In genomic region chr17:48545223-48545943, GRCm38 (mm10) we compare ENCODE assay signal across 9 mouse cellular contexts.
DNase-seq lines count a peak whose midpoint lies in the region; ATAC-seq and TF ChIP-seq lines count a peak whose summit lies in the region.
"Had no signal": no experiment of that assay in that cellular context is flagged by ENCODE, and none has a peak within 500 bp of the region (broad histone marks: within the 10 kb centered on the region; RNA-seq: fewer than 3 reads in every experiment).

No protein-coding gene starts in this region.

- peak; percentile 40; the same call in 1 of the 2 replicates for ATAC-seq in intestine, embryonic 14.5 days (replicated peaks; ENCODE audit: low FRiP score, low TSS enrichment, low read depth)
- peak; percentile 73 for ATAC-seq in neural tube, embryonic 15.5 days (ENCODE audit: low FRiP score)
- no peak for ATAC-seq in activated CD4-positive, CD25-positive, alpha-beta regulatory T cell, adult 4 months
- no peak for ATAC-seq in CD4-positive, CD25-positive, alpha-beta regulatory T cell, adult 4 months
- ATAC-seq: Patski had no signal

- no peak for TF ChIP-seq POLR2A in testis, adult 2 months (IDR thresholded peaks at IDR 0.05; ENCODE audit: control insufficient read depth, low read depth, low read length)

- H3K4me1 ChIP-seq in testis, adult 2 months (ENCODE audit: control insufficient read depth, insufficient read depth, low read length), result peaks cover 5% of the 10 kb centered on the region
- H3K4me1 ChIP-seq in intestine, embryonic 14.5 days (replicated peaks; ENCODE audit: control insufficient read depth, insufficient read depth, low read length), result peaks cover 11% of the 10 kb centered on the region
- H3K4me1 ChIP-seq in neural tube, embryonic 15.5 days, result peaks cover 16% of the 10 kb centered on the region

- TF ChIP-seq CTCF in testis, adult 2 months (IDR thresholded peaks at IDR 0.05; ENCODE audit: control insufficient read depth, insufficient read depth, insufficient replicate concordance, low read depth, low read length), result no peak

- DNase-seq in testis, postnatal 10 days (ENCODE audit: low spot score), result no peak
- DNase-seq in intestine, embryonic 14.5 days (ENCODE audit: low spot score), result no peak
- DNase-seq in left cerebral cortex, postnatal 14 days (ENCODE audit: low spot score in 2 of 2), result peak; percentile 61 to 76
- no peak for DNase-seq in thymus, postnatal 14 days

- peaks cover 3% of the 10 kb centered on the region; the same call in 1 of the 2 replicates for H3K9me3 ChIP-seq in intestine, embryonic 14.5 days (ENCODE audit: control insufficient read depth, low read length)
- H3K9me3 ChIP-seq in neural tube, embryonic 15.5 days (replicated peaks), result no peaks in the 10 kb centered on the region

- H3K27me3 ChIP-seq in testis, adult 2 months (ENCODE audit: control insufficient read depth, insufficient read depth, low read length), result peaks cover 3% of the 10 kb centered on the region
- H3K27me3 ChIP-seq in intestine, embryonic 14.5 days (replicated peaks; ENCODE audit: control insufficient read depth, insufficient read depth, low read length), result no peaks in the 10 kb centered on the region
- no peaks in the 10 kb centered on the region for H3K27me3 ChIP-seq in neural tube, embryonic 15.5 days (replicated peaks)
- H3K27me3 ChIP-seq: Patski had no signal

- peak overlapping the region; percentile 18 for H3K4me3 ChIP-seq in testis, adult 2 months (ENCODE audit: control insufficient read depth, low read depth, low read length)
- H3K4me3 ChIP-seq in intestine, embryonic 14.5 days (ENCODE audit: low read depth, low read length), result no peak overlapping the region
- no peak overlapping the region for H3K4me3 ChIP-seq in neural tube, embryonic 15.5 days (replicated peaks)

- no peak overlapping the region for H3K27ac ChIP-seq in testis, adult 2 months (ENCODE audit: control insufficient read depth, insufficient read depth, low read depth, low read length)
- no peak overlapping the region for H3K27ac ChIP-seq in intestine, embryonic 14.5 days (ENCODE audit: low read depth)
- no peak overlapping the region for H3K27ac ChIP-seq in neural tube, embryonic 15.5 days (replicated peaks)

- H3K4me2 ChIP-seq in intestine, embryonic 14.5 days (ENCODE audit: low read length), result 0 out of 2 replicates have a peak overlapping the region, but pooled peaks have one; percentile 2
- H3K4me2 ChIP-seq in neural tube, embryonic 15.5 days, result peak overlapping the region; percentile 20

- 55% methylated on average over 28 of the region's 28 CpGs for WGBS in intestine, embryonic 14.5 days
- 68% methylated on average over 28 of the region's 28 CpGs for WGBS in neural tube, embryonic 15.5 days

- H3K36me3 ChIP-seq in testis, adult 2 months (ENCODE audit: control insufficient read depth, insufficient read depth, low read length), result no peaks in the 10 kb centered on the region
- no peaks in the 10 kb centered on the region for H3K36me3 ChIP-seq in intestine, embryonic 14.5 days (ENCODE audit: control insufficient read depth, insufficient read depth, low read length)
- H3K36me3 ChIP-seq in neural tube, embryonic 15.5 days, result no peaks in the 10 kb centered on the region

- intact Hi-C loops in left cerebral cortex, postnatal 14 days (cut with DNase I), result no loop called here

- H3K9ac ChIP-seq in intestine, embryonic 14.5 days (ENCODE audit: low read length), result no peak overlapping the region
- no peak overlapping the region for H3K9ac ChIP-seq in neural tube, embryonic 15.5 days (replicated peaks)

Comparison
In these comparisons a context has a peak if more than half of its experiments do, and no peak if none do; other contexts are left out.
1. DNase-seq: peak in left cerebral cortex, postnatal 14 days (2 of 2); none in testis, postnatal 10 days (single experiment), intestine, embryonic 14.5 days (single experiment) and thymus, postnatal 14 days (single experiment).
2. ATAC-seq: peak in intestine, embryonic 14.5 days (single experiment) and neural tube, embryonic 15.5 days (single experiment); none in activated CD4-positive, CD25-positive, alpha-beta regulatory T cell, adult 4 months (single experiment) and CD4-positive, CD25-positive, alpha-beta regulatory T cell, adult 4 months (single experiment).